Mouse (Mus musculus) CH12.LX (cell line): Measurements from ENCODE around the gene Dusp10. TPM values are rescaled to one million over a fixed set of nuclear protein-coding genes. Genes with fewer than 3 reads are reported as not detected.

Experiments used
- DNase-seq: peaks from one replicate; pipeline ENCODE4 v3.0.0-alpha.2; 2013; ENCODE audit errors: extremely low read depth
- H3K27ac ChIP-seq: 2 replicates; pipeline ENCODE4 v1.5.1; 2012; ENCODE audit warnings: low read depth, mild to moderate bottlenecking, control low read depth, moderate library complexity; ENCODE audit not compliant: insufficient read depth
- H3K27me3 ChIP-seq: replicated peaks from 2 replicates; pipeline ENCODE3; 2012; ENCODE audit warnings: inconsistent platforms
- H3K36me3 ChIP-seq, 2 experiments: replicated peaks in 1 of 2; 2 replicates each; pipeline versions ENCODE3 to v1.6.1; 2012; ENCODE audit warnings: inconsistent platforms in 1 of 2, low read length in 1 of 2, mild to moderate bottlenecking in 1 of 2, mixed read lengths in 1 of 2, moderate library complexity in 1 of 2; ENCODE audit not compliant: control insufficient read depth in 1 of 2, insufficient read depth in 1 of 2
- H3K4me1 ChIP-seq, 2 experiments: 2 replicates each; pipeline ENCODE4 v1.6.1; 2012; ENCODE audit warnings: inconsistent platforms in 1 of 2, moderate library complexity in 1 of 2; ENCODE audit not compliant: insufficient read depth in 2 of 2, control insufficient read depth in 1 of 2
- H3K4me2 ChIP-seq: 2 replicates; pipeline ENCODE4 v1.6.1; 2012; ENCODE audit warnings: low read depth, mild to moderate bottlenecking, control low read depth; ENCODE audit not compliant: poor library complexity, insufficient read depth, severe bottlenecking
- H3K4me3 ChIP-seq, 3 experiments: fragments of 150-350 bp in 1 of 3; sonication (generic) in 1 of 3; replicated peaks in 1 of 3; 2 replicates each; pipeline versions ENCODE3 to v1.5.1; 2011 to 2012; ENCODE audit warnings: low read depth in 2 of 3, low read length in 2 of 3, mild to moderate bottlenecking in 2 of 3, moderate library complexity in 2 of 3, control low read depth in 1 of 3, improper control_type of control experiment in 1 of 3, inconsistent platforms in 1 of 3, mixed read lengths in 1 of 3; ENCODE audit not compliant: poor library complexity in 1 of 3
- H3K79me2 ChIP-seq: replicated peaks from 2 replicates; pipeline ENCODE4 v1.6.1; 2012; ENCODE audit warnings: mild to moderate bottlenecking, moderate library complexity; ENCODE audit not compliant: control insufficient read depth, poor library complexity, insufficient read depth, severe bottlenecking; ENCODE audit errors: extremely low read depth
- H3K9ac ChIP-seq: 2 replicates; pipeline ENCODE4 v1.6.1; 2012; ENCODE audit warnings: low read depth, mild to moderate bottlenecking, control low read depth, moderate library complexity; ENCODE audit not compliant: insufficient read depth
- H3K9me3 ChIP-seq: replicated peaks from 2 replicates; pipeline ENCODE3; 2012; ENCODE audit warnings: low read length, inconsistent platforms, mixed read lengths
- CHD1 ChIP-seq: IDR thresholded peaks from 2 replicates; pipeline ENCODE4 v1.6.1; 2012; ENCODE audit warnings: low read depth, low read length, improper control_type of control experiment, inconsistent platforms
- CHD2 ChIP-seq: IDR thresholded peaks from 2 replicates; pipeline ENCODE4 v1.6.1; 2011; ENCODE audit warnings: low read length, improper control_type of control experiment
- CTCF ChIP-seq, 2 experiments: IDR thresholded peaks in 1 of 2; conservative IDR thresholded peaks in 1 of 2; 2 replicates each; pipeline ENCODE4 v1.5.1; 2011 to 2012; ENCODE audit warnings: low read depth in 2 of 2, low read length in 2 of 2, improper control_type of control experiment in 1 of 2, inconsistent platforms in 1 of 2, mild to moderate bottlenecking in 1 of 2, moderate library complexity in 1 of 2
- E2F4 ChIP-seq: IDR thresholded peaks from 2 replicates; pipeline ENCODE4 v1.6.1; 2011; ENCODE audit warnings: low read depth, low read length, improper control_type of control experiment; ENCODE audit not compliant: insufficient replicate concordance
- ETS1 ChIP-seq: conservative IDR thresholded peaks from 2 replicates; pipeline ENCODE4 v1.6.1; 2012; ENCODE audit warnings: low read depth, mild to moderate bottlenecking, inconsistent platforms, low read length, improper control_type of control experiment, moderate library complexity
- HCFC1 ChIP-seq: IDR thresholded peaks from 2 replicates; pipeline ENCODE4 v1.6.1; 2012; ENCODE audit warnings: low read depth, mild to moderate bottlenecking, inconsistent platforms, low read length, improper control_type of control experiment
- JUN ChIP-seq: IDR thresholded peaks from 2 replicates; pipeline ENCODE4 v1.6.1; 2011; ENCODE audit warnings: low read depth, mild to moderate bottlenecking, low read length, improper control_type of control experiment, moderate library complexity; ENCODE audit not compliant: insufficient read depth
- MAFK ChIP-seq: IDR thresholded peaks from 2 replicates; pipeline ENCODE4 v1.6.1; 2011; ENCODE audit warnings: low read length, improper control_type of control experiment; ENCODE audit not compliant: insufficient replicate concordance
- MAX ChIP-seq: IDR thresholded peaks from 2 replicates; pipeline ENCODE4 v1.6.1; 2011; ENCODE audit warnings: low read length, improper control_type of control experiment
- MAZ ChIP-seq: IDR thresholded peaks from 2 replicates; pipeline ENCODE4 v1.6.1; 2012; ENCODE audit warnings: low read depth, mild to moderate bottlenecking, inconsistent platforms, low read length, improper control_type of control experiment, moderate library complexity
- MXI1 ChIP-seq: IDR thresholded peaks from 2 replicates; pipeline ENCODE4 v1.6.1; 2011; ENCODE audit warnings: mild to moderate bottlenecking, low read depth, low read length, improper control_type of control experiment
- MYC ChIP-seq: IDR thresholded peaks from 2 replicates; pipeline ENCODE4 v1.6.1; 2011; ENCODE audit warnings: low read depth, mild to moderate bottlenecking, improper control_type of control experiment, low read length
- NELFE ChIP-seq: IDR thresholded peaks from 2 replicates; pipeline ENCODE4 v1.6.1; 2011; ENCODE audit warnings: low read depth, low read length, improper control_type of control experiment
- POLR2A ChIP-seq: IDR thresholded peaks from 2 replicates; pipeline ENCODE4 v1.6.1; 2011; ENCODE audit warnings: low read depth, mild to moderate bottlenecking, improper control_type of control experiment, low read length
- POLR2AphosphoS2 ChIP-seq: IDR thresholded peaks from 2 replicates; pipeline ENCODE4 v1.6.1; 2011; ENCODE audit warnings: low read depth, low read length, improper control_type of control experiment
- RAD21 ChIP-seq: IDR thresholded peaks from 2 replicates; pipeline ENCODE4 v1.6.1; 2011; ENCODE audit warnings: low read depth, mild to moderate bottlenecking, low read length, improper control_type of control experiment, moderate library complexity
- RCOR1 ChIP-seq: conservative IDR thresholded peaks from 2 replicates; pipeline ENCODE4 v1.6.1; 2012; ENCODE audit warnings: low read depth, mild to moderate bottlenecking, inconsistent platforms, low read length, improper control_type of control experiment
- TBP ChIP-seq: conservative IDR thresholded peaks from 2 replicates; pipeline ENCODE4 v1.6.1; 2011; ENCODE audit warnings: low read depth, low read length, improper control_type of control experiment
- TCF12 ChIP-seq: IDR thresholded peaks from 2 replicates; pipeline ENCODE4 v1.6.1; 2014; ENCODE audit warnings: low read depth, mild to moderate bottlenecking, inconsistent platforms, low read length, improper control_type of control experiment
- UBTF ChIP-seq: IDR thresholded peaks from 2 replicates; pipeline ENCODE4 v1.6.1; 2012; ENCODE audit warnings: low read depth, mild to moderate bottlenecking, inconsistent platforms, low read length, improper control_type of control experiment, moderate library complexity
- USF1 ChIP-seq: IDR thresholded peaks from 2 replicates; pipeline ENCODE4 v1.6.1; 2014; ENCODE audit warnings: low read depth, mild to moderate bottlenecking, inconsistent platforms, low read length, improper control_type of control experiment
- ZC3H11A ChIP-seq: IDR thresholded peaks from 2 replicates; pipeline ENCODE4 v1.6.1; 2012; ENCODE audit warnings: low read depth, mild to moderate bottlenecking, inconsistent platforms, low read length, improper control_type of control experiment
- ZKSCAN1 ChIP-seq: IDR thresholded peaks from 2 replicates; pipeline ENCODE4 v1.6.1; 2012; ENCODE audit warnings: low read depth, inconsistent platforms, low read length, improper control_type of control experiment, borderline replicate concordance
- ZMIZ1 ChIP-seq: IDR thresholded peaks from 2 replicates; pipeline ENCODE4 v1.6.1; 2012; ENCODE audit warnings: low read depth, mild to moderate bottlenecking, inconsistent platforms, low read length, improper control_type of control experiment
- ZNF384 ChIP-seq: IDR thresholded peaks from 2 replicates; pipeline ENCODE4 v1.6.1; 2012; ENCODE audit warnings: low read depth, low read length, improper control_type of control experiment, inconsistent platforms
- dilution Hi-C: fragments of 300-500 bp; cut with MboI; formaldehyde crosslinking; loops from 2 replicates; pipeline ENCODE4 v1.14.3; 2020; ENCODE audit warnings: low sequenced_read_pairs; ENCODE audit not compliant: extremely low pct_unique_long_range_greater_than_20kb, extremely low pct_ligation_motif_present
- in situ Hi-C: fragments of 300-500 bp; cut with MboI; formaldehyde crosslinking; loops from 3 replicates; pipeline ENCODE4 v1.14.3; 2019; ENCODE audit warnings: low sequenced_read_pairs, low pct_ligation_motif_present, low pct_unique_long_range_greater_than_20kb, mixed read lengths
- polyA plus RNA-seq: library from polyadenylated mRNA; unstranded; fragments of >175 nt; gene quantifications from 2 replicates; pipeline ENCODE4 v1.2.1, GENCODE M21; 2012; ENCODE audit warnings: low read depth; ENCODE audit not compliant: insufficient read length
- total RNA-seq, 2 experiments: library from RNA; depleted of rRNA; stranded (reverse); fragments of 300-350 nt in 1 of 2; fragments of >200 nt in 1 of 2; gene quantifications; 2 replicates each; pipeline ENCODE4 v1.2.3; 2012 to 2014

Dusp10 gene
- total and polyA plus RNA-seq, 3 experiments = 2.8 to 16.1 (median 14.2) TPM

DNA sequence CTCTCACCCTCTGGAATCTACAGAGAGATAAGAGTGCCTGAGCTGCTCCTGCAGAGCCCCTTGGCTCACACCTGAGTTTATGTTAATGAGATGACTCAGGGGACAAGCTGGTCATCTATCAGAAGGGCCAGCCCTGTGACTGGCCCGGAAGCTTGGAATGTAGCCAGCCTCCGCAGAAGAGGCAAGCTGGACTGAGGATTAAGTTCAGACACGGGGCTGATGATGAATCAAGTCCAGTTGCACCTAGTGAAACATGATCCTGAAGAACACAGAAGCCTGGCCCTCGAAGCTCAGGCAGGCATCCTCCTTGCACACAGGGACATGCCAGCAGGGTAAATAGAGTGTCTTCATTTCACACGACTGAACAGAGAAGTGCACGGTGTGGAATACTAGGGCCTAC, 38.7 kb downstream of the Dusp10 start:
- TF ChIP-seq ZKSCAN1 = no peak
- TF ChIP-seq RCOR1 = no peak
- no peak for TF ChIP-seq MYC
- no peak for TF ChIP-seq MXI1
- TF ChIP-seq ZC3H11A = no peak
- no peak for TF ChIP-seq JUN
- no peak for TF ChIP-seq TBP
- no peak for TF ChIP-seq POLR2A
- TF ChIP-seq MAX = no peak
- TF ChIP-seq POLR2AphosphoS2 = no peak
- TF ChIP-seq UBTF = no peak
- TF ChIP-seq HCFC1 = no peak
- TF ChIP-seq ZMIZ1 = no peak
- TF ChIP-seq CHD1 = no peak
- dilution Hi-C loops (no loop called here), in situ Hi-C loops (no loop called here)
- no peak overlapping the region for H3K4me3 ChIP-seq
- no peak overlapping the region for H3K27ac ChIP-seq
- H3K79me2 ChIP-seq = no peaks in the 10 kb centered on the region
- H3K4me1 ChIP-seq = peaks cover 9 to 73% of the 10 kb centered on the region in 2 experiments; a peak in 3 of 4 replicates
- H3K27me3 ChIP-seq = no peaks in the 10 kb centered on the region
- no peak overlapping the region for H3K4me2 ChIP-seq
- peaks cover 0 to 42% of the 10 kb centered on the region in 2 experiments for H3K36me3 ChIP-seq
- DNase-seq = no peak
- no peak overlapping the region for H3K9ac ChIP-seq
- H3K9me3 ChIP-seq = no peaks in the 10 kb centered on the region

DNA sequence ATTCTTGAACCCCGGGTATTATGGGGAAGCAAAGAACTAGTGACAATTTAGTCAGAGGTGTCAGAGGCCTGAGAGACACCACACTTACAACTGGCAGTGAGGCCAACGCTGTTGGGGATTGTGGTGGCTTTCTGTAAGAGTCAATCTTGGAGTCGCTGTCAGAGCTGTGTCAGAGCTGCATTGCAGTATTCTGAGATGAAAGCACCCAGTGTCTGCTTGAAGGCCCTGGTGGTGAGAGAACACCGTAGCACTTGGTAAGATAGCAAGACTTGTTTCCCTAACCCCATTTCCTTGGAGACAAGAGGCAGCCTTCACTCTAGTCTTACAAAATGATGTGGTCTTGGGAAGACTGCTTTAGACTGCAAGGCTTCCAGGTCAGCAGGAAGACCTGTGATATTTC, 39.2 kb downstream of the Dusp10 start:
- no peaks in the 10 kb centered on the region for H3K79me2 ChIP-seq
- DNase-seq = no peak
- dilution Hi-C loops = no loop called here

DNA sequence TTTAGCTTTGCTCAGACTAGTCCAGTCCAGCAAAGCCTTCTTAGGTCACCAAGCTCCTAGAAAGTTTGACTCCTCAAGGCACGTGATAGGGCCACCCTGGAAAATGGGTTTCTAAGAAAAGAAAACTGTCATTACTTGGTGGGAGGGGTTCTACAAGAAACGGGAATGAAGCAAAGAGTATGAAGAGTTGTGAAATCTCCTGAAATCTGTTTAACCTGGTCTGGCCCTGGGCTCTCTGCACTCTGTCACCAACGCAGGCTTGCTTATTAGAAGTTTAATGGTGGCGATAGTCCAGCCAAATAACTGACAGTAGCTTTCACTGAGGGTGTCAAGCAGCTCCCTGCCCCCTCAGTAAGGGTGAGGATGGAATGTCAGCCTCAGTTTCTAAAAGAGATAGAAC, 40.0 kb downstream of the Dusp10 start:
- no peak overlapping the region for H3K27ac ChIP-seq
- no peak for TF ChIP-seq CHD2
- no peak for TF ChIP-seq E2F4
- no peak for TF ChIP-seq RAD21
- TF ChIP-seq USF1 = no peak
- TF ChIP-seq HCFC1 = no peak
- TF ChIP-seq TCF12 = no peak
- no peak for TF ChIP-seq NELFE
- no peak for TF ChIP-seq ETS1
- TF ChIP-seq MXI1 = no peak
- TF ChIP-seq CTCF (conservative IDR thresholded peaks at IDR 0.05 in 1 of 2, IDR thresholded peaks at IDR 0.05 in 1 of 2; ENCODE audit: low read depth in 2 of 2, low read length in 2 of 2) = no peak
- no peak for TF ChIP-seq MAZ
- no peak for TF ChIP-seq UBTF
- TF ChIP-seq RCOR1 = no peak
- TF ChIP-seq TBP = no peak
- no peak for TF ChIP-seq ZNF384
- TF ChIP-seq MAFK = no peak
- no peak for TF ChIP-seq CHD1
- no peak for TF ChIP-seq ZC3H11A
- TF ChIP-seq POLR2A = no peak
- H3K9ac ChIP-seq = no peak overlapping the region
- no peaks in the 10 kb centered on the region for H3K79me2 ChIP-seq
- peaks cover 0 to 55% of the 10 kb centered on the region in 2 experiments for H3K36me3 ChIP-seq
- DNase-seq = no peak
- H3K9me3 ChIP-seq = no peaks in the 10 kb centered on the region
- no peaks in the 10 kb centered on the region for H3K27me3 ChIP-seq
- no peak overlapping the region for H3K4me3 ChIP-seq
- dilution Hi-C loops (no loop called here), in situ Hi-C loops (no loop called here)
- H3K4me1 ChIP-seq = peaks cover 5 to 60% of the 10 kb centered on the region in 2 experiments; a peak in 3 of 4 replicates
- peak overlapping the region; percentile 36 for H3K4me2 ChIP-seq

More for the DNA sequence above, 39.2 kb downstream of the Dusp10 start:
- Histone ChIP-seq H3K36me3 (peaks cover 0 to 47% of the 10 kb centered on the region in 2 experiments), H3K27ac (no peak overlapping the region), H3K4me2 (no peak overlapping the region), H3K27me3 (no peaks in the 10 kb centered on the region), H3K4me3 (no peak overlapping the region), H3K9ac (no peak overlapping the region), H3K9me3 (no peaks in the 10 kb centered on the region), H3K4me1 (peaks cover 9 to 68% of the 10 kb centered on the region in 2 experiments; a peak in 3 of 4 replicates)
- in situ Hi-C loops = no loop called here
- TF ChIP-seq MAFK = no peak
- TF ChIP-seq ZKSCAN1 = no peak
- 0 out of 4 replicates have a peak, but pooled peaks of 1 of the 2 experiments have one; percentile 4 for TF ChIP-seq CTCF (conservative IDR thresholded peaks at IDR 0.05 in 1 of 2, IDR thresholded peaks at IDR 0.05 in 1 of 2; ENCODE audit: low read depth in 2 of 2, low read length in 2 of 2)
